Mouse (Mus musculus) retina, embryonic 14.5 days (tissue): ENCODE data around the gene Ccdc180.
A peak's percentile ranks its signal among the peaks of the same experiment; 100 is the strongest.

Experiments used
- DNase-seq: peaks from one replicate; pipeline ENCODE4 v3.0.0-alpha.2; 2015; ENCODE audit warnings: low spot score

The Ccdc180 gene

DNA sequence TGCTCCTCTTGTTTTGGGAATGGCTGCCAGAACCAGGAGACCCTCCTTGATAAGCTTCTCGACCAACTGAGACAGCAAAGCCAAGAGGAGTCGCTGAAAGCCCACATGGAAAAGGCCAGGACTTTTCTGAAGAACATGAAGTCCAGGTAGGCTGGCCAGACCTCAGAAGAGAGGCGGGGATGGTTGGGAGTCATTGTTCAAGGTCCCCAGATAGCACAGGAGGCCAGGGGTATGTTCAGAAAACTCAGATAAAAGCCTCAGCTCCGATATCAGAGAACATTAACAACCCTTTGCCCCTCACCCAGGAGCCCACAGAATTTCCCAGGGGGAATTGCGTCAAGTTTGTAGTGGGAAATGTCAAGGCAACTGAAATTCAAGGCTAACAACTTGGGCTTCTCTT is 21.2 kb downstream of the Ccdc180 start:
- DNase-seq = no peak

DNA sequence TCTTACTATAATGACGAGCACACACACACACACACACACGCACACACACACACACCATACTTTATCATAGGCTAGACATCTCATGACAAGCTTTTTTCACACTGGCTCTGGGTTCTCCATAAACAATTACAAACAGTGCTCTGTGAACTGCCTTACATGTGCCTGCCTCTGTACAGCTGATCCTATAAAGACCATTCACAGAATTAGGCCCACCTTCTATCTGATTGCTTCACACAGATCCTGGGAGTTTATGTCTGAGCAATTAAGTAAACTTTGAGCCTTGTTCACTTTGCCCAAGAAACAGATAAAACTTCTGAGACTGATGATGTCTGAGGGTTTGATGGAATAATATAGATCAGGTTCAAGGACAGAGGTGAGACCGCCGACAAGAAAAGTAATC is 21.8 kb downstream of the Ccdc180 start:
- DNase-seq = no peak

DNA sequence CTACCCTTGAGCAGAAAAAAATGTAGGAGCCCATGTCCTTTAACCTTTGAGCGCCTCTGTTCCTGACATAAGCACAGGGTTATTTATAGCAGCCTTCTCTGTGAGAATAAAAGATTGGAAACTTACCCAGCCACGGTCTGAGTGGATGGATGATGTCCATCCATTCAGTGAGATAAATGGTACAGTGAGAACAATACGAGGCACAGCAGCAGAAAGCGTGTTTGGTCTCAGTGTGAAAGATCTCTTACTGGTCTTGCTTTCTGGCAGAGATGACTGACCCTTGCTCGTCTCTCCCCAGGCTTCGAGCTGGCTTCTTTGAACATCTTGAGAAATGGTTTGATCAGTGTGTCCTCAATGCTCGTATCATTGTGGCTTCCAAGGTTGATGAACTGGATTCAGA is 27.0 kb downstream of the Ccdc180 start:
- no peak for DNase-seq

DNA sequence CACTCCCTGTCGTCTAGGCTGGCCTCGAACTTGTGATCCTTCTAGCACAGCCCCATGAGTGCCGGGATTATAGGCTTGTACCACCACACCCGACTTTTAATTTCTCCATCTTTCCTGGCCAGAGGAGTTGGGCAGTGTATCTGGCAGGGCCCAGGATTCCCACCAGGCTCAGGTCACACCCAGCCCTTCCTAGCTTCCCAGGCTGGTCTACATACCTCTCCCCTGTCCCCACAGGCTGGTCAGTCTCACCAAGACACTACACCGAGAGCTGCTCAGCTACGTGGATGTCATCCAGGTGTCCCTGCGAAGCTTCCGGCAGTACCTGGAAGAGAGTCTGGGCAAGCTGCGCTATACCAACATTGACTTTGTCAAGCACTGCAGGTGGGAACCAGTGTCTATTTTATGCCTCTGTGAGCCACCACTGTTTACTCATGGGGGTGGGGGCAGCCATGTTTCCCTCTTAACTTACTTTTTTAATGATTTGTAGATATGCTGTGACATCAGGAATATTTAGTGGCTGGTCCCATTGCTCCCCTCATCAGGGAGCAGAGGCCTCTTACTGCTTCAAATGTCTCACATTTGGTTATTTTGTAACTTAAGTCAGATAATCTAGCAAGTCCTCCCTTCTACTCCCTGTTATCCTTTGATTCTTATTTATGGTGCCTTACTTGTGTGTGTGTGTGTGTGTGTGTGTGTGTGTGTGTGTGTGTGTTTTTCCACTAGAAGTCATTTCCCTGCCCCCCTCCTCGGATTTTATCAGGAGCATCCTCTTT is 31.7 kb downstream of the Ccdc180 start:
- DNase-seq = no peak

DNA sequence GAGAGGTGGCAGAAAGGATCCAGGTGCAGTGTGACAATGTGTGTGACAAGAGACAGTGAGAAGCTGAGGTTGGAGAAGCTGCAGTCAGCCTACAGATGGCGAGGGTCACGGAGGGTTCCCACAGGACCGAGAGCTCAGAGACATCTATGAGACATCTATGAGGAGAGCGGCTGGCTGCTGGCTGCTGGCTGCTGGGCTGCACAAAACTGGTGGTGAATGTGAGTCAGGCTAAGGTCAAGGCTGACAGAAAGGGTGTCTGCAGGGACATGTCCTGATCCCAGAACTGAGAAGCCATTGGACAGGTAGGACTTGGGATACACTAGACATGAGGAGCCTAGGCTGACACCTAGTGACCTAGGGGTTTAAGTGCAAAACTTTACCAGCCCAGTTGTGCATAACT is 33.9 kb downstream of the Ccdc180 start:
- DNase-seq = no peak

DNA sequence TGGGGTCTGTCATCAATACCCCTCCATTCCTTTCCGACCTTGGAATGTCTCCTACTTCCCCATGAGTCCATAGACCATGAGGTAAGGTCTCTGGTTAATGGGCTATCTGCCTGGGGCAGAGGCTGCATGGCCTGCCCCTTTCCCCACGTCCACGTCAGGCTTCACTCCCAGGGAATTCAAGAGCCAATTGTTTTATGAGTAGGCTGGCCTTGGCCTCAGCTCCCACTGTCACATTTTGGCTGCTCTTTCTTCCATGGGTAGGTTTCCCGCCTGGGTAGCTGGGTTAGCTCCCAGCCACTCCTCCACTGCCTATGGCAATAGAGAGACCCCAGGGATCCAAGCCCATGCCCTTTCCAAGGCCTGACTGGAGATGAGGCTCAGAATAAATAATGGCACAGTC is 38.5 kb downstream of the Ccdc180 start:
- no peak for DNase-seq

DNA sequence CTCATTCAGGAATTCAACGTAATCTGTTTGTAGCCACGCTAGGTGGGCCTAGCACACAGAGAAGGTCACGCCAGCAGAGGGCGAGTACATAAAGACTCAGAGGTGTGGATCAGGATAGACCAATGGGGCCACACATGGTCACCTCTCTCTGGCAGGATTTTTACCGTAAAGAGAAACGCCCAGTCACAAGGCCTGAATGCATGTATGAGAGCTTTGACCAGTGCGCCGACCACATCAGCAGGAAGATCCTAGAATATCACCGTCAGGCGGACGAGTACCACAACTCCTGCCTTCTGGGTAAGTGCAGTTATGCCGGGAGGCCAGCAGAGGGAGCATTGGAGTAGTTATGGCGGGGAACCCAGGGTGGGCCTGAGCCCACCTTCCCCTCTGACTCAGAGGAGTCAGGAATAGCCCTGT is 51.5 kb downstream of the Ccdc180 start:
- DNase-seq = peak; percentile 83

DNA sequence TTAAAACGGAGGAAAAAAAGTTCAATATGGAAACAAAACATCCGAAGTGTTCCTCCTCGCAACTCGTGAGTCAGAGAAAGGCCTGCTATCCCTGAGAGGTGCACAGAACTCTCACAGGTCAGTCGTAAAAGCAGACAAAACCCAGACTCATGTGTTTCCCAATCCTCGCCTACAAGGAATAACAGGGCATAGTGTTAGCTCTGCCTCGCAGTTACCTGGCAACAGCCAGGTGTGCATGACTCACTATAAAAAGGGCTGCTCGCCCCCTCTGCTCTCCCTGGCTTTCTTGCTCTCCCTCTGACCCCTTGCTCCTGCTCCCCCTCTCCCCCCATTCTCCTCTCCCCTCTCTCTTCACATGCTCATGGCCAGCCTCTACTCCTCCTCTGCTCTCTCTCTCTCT is 57.6 kb downstream of the Ccdc180 start:
- DNase-seq = no peak

DNA sequence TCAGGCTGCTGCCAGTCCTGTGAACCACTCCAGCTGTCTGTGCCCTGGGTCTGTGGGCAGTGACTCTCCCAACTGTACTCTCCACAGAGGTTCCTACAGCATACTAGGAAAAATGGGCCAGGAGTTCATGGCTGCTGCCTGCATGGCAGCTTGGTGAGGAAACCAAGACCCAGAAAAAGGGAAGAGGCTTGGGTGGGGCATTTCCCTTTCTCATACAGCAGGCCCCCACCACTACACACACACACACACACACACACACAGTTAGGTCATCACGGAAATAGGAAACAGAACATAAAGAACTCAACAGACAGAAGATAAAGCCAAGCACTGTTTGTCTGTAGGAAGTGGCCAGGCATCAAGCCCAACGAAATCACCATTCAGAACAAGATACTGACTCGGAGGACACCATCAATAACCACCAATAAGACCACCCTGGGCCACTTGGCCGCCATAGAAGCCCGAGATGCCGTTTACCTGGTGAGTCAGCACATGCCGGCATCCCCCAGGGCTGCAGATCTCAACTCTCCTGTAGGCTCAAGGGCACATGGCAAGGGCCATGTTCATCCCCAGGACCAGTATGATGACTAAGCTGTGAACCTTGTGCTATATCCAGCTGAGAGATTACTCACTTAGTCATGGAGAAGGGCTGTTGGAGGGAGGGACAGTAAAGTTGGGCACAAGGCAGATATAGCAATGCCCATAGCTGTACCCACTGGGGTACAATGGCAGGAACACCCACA is 59.2 kb downstream of the Ccdc180 start:
- DNase-seq = no peak

DNA sequence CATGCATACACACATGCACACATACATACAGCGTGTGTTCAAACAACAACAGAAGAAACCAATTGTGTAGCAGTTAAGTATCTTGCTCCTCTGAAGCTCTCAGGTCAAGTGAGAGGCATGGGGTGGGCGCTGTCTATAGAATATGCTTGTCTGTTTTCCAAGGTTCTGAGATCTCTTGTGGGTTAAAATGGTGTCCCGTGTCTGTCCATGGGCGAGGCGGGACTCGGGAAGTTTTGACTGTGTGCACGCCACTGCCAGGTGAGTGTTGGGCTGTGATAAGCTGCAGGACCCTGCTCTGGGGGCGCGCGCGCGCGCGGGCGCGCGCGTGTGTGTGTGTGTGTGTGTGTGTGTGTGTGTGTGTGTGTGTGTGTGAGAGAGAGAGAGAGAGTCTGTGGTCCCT is 61.7 kb downstream of the Ccdc180 start:
- DNase-seq = no peak

DNA sequence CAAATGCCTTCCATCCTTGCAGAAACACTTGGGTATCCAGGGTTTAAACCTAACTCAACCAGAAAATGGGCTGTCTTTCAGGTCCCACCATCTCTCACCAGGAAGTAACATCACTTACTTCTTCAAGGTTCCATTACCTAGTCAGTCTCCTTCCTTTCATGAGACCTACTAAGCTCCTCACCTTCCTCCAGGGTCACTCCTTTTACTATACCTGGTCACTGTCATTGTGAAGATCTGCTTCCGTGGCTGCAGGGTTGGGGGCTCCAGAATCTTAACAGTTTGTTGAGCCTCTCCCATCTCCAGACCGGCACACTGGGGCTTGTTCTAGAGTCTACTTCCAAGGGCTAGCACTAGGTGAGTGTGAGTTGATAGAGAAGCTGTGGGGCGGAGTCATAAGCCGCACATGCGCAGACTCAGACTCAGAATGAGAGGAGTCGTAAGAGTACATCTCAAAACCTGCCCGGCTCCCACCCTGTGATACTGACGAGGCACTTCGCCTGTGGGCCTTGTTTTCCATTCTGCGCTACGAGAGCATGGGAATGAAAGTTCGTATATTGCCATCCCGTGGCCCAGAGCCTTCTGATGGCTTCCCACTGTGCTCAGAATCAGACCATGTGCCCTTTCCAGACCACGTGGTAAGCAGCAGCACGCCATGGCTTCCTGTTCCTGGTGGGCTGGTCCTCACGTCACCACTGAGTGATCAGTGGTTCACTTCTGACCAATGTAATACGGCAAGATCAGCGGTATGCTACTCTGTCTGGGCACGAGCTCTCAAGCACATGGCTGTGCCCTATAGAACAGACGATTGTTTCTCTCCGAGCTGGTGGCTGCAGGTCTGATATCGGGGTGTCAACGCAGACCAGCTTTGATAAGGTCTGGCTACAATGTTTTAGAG is 63.2 kb downstream of the Ccdc180 start:
- DNase-seq = no peak

DNA sequence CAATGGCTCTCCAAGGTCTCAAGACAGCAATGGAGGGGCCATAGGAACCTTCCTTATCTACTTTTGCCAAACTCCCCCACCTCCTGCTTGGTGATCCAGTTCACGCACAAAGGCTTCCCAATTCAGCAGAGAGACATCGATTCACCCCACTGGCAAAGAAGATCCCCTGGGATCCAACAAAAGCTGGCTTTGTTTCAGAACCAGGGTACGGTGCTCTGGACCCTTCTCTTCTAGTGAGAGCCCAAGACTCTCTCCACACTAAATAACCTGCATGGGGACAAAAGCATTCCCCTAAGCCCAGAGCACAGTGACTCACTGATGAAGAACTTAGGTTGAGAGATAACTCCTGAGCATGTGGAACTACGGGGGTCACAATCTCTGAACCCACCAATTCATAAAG is 65.1 kb downstream of the Ccdc180 start:
- no peak for DNase-seq

DNA sequence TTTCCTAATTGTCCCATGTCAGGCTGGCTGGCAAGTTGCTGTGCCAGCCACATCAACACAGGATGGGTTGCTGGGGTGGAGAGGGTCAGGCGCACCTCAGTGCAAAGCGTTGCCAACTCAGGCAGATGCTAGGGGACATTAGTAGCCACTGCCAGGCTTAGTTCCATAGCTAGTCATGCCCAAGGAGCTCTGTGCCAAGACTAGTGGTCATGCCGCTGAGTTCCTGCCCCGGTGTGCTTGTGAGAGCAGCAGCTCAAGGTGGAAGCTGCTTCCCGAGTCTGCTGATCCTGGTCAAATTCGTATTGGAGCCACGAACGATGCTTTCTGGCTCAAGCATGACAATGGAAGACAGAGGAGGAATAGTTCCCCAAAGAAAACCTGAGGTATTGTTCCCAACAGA is 66.0 kb downstream of the Ccdc180 start:
- no peak for DNase-seq

DNA sequence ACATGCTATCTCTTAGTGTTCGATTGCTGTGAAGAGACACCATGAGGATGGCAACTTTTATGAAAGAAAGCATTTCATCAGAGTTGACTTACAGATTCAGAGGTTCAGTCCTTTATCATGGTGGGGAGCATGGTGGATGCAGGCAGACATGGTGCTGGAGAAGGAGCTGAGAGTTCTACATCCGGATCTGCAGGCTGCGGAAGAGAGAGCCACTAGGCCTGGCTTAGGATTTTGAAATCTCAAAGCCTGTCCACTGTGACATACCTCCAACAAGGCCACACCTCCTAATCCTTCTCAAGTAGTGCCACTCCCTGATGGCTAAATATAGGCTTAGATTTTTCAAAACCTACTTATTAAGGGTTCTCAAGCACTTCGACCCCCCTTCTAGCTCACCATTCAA is 66.6 kb downstream of the Ccdc180 start:
- no peak for DNase-seq

DNA sequence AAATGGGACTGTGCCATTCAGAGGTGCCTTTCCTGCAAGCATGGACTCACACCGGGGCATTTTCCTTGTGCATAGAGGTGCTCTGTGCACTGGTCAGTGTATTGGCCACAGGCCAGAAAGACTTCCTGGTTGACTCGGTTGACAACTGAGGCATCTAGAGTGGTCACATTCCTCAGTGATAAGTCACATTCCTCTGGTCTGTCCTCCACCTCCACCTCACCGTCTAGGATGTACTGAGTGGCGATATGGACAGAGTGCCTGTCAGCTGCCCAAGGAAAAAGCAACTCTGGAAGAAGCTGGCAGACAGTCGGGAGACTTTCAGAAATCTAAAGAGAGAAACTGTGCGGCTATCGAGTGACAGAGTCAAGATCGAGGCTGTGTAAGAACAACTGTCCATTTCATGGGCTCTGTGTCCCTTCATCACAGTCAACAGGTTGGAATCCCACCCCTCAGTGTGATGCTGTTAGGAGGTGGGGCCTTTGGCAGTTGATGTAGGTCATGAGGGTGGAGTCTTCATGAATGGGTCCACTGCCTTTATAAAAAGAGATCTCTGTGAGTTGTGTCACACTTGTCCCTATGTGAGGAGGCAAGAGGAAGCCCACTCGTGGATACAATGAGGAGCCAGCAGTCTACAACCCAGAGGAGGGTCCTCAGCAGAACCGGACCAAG is 74.8 kb downstream of the Ccdc180 start, which contains the start of gene Tdrd7:
Tdrd7 (plus strand) TSS at position 564 of the 669 bp plus-strand sequence.
- DNase-seq = peak; percentile 18

DNA sequence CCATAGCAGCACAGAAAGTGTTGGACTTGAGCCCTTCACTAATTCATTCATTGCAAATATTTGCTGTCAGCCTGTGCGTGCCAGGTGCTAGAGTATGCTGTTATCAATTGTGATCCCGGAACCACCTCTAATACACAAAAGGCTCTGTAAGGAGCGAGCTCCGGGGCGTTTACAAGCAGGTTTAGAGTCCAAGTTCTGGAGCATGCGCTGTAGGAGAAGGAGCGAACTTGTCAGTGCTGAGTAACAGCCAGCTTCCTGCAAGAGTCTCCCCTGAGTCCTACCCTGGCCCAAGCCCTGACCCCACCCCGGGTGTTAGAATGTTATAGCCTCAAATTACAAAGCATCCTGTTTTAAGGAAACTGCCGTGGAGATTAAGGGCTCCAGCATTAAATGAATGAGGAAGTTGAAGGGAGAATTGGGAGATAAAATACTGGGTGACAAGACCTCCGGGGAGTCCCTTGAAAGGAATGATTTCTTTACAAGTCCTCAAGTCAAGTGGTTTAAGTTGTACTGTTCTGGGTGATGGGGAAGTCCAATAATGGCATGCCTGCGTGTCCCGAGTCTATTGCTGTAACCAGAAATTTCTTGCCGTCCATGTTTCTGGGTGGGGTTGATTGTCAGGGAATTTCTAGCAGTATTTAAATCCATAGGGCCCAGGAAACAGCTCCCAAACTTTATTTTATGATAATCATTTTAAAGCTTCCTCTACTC is 75.8 kb downstream of the Ccdc180 start:
- no peak for DNase-seq

DNA sequence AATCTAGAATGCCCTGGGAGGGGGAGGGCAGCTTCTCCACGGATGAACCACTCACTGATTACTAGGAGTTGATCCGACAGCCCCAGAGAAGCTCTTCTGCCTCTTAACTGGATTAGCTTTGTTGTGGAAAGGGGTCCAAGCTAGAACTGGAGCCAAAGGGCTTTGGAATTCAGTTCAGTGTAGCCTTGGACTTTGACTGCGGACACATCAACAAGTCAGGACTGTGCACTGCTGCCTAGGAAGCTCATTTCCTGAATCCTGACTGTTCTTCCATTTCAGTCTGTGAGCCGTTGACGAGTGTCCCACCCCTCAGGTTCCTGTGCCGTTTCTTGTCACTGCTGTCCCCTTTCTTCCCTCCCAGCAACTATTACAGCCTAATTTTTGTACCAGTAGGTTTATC is 76.6 kb downstream of the Ccdc180 start:
- peak; percentile 28 for DNase-seq

DNA sequence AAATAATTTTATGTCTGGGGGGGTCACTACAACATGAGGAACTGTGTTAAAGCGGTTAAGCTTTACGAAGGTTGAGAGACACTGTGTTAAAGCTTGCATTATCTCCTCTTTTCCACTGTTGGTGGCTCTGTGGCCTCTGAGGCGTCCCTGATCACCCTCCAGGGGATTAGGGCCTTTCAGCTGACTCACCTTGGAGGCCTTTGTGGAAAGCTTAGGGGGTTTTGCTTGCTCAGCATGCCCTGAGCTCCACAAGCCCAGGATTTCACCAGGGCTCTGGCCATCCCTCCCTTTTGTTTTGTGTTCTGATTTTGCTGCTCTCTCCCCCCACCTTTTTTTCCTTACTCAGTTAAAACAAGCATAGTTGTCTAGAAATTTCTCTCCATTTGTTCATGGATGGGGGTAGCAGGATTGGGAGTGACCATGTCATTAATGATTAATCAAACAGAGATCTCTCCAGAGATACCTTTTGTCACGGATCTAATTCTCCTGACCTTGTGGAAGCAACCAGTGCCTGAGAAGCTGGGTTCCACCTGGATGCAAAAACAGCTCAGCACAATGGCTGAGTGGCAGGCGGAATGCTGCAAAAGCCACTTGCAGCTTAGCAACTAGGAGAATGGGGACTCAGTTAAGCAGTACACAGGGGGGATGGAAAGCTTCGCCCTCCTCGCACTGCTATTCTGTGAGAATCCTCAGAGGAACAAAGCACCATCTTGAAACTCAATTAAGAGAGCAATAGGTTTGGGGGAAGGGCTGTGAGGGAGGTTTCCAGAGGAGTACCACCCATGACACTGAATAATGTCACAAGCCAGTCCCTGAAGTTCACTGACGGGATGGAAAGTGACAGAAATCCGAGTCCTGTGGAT is 77.6 kb downstream of the Ccdc180 start:
- DNase-seq = peak; percentile 61

DNA sequence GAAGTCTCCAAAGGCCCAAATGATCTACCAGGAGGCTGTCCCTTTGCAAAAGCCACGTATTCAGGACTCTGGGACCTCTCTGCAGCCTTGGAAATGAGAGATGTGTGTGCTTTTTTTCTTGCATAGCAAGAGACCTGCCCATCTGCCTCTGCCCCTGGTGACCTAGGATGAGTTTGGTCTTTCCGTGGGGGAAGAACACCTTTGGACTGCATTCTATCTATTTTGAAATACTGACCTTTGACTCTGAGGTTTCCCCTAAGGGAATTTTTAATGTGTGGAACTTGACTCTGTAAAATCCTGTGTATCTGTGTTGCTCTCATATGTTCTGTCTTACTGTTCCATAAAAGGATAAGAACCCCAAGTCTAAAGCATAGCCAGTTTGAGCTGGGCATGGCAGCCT is 78.9 kb downstream of the Ccdc180 start:
- no peak for DNase-seq

DNA sequence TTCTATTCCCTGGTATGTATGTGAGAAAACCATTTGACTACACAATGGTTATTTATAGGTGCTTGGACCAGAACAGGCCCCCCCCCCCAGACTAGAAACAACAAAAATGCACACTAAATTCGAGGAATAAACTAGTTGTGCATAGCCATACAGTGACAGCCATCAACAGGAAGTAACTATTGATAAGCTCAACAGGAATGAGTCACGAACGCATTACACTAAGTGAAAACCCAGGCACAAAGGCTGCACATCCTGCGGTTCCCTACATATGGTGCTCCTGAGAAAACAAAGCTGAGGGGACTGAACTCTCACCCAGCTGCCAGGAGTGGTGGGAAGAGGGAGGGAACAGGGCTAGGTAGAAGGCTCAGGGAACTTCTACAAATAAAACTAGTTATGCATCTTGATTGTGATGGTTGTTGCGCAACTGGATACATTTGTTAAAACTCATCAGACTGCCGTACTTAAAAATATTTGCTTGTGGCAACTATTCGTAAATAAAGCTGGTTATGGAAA is 80.0 kb downstream of the Ccdc180 start:
- DNase-seq = no peak
